Comparison of ENCODE assay signal across 24 mouse cellular contexts in genomic region chr5:146267776-146268175, GRCm38 (mm10). TPM values are rescaled to one million over a fixed set of nuclear protein-coding genes. Genes with fewer than 3 reads are reported as not detected.
DNase-seq lines count a peak whose midpoint lies in the region; ATAC-seq and TF ChIP-seq lines count a peak whose summit lies in the region.
"Had no signal": no experiment of that assay in that cellular context is flagged by ENCODE, and none has a peak within 500 bp of the region (broad histone marks: within the 10 kb centered on the region; RNA-seq: fewer than 3 reads in every experiment).

No protein-coding gene starts in this region.

- TF ChIP-seq EP300 in liver, postnatal 0 days (IDR thresholded peaks at IDR 0.05; ENCODE audit: low read depth), result no peak

- H3K4me2 ChIP-seq in liver, postnatal 0 days (ENCODE audit: low read depth, low read length), result no peak overlapping the region
- H3K4me2 ChIP-seq in liver, embryonic 12.5 days, result no peak overlapping the region
- H3K4me2 ChIP-seq: embryonic facial prominence, embryonic 13.5 days; forebrain, embryonic 12.5 days; forebrain, embryonic 15.5 days; heart, embryonic 13.5 days; hindbrain, embryonic 14.5 days had no signal

- no peak for ATAC-seq in liver, postnatal 0 days
- ATAC-seq in liver, embryonic 12.5 days, result no peak
- ATAC-seq: CD4-positive, CD25-positive, alpha-beta regulatory T cell, adult 4 months; forebrain, embryonic 15.5 days; hindbrain, postnatal 0 days; inflammation-experienced regulatory T-cells, adult 6 months; intestine, embryonic 16.5 days had no signal

- DNase-seq in cerebellum, adult 9-10 months, result peak; percentile 35
- DNase-seq in cerebellum, adult 9-11 months, result no peak
- no peak for DNase-seq in gastrocnemius, adult 2 months
- no peak for DNase-seq in gastrocnemius, adult 18-20 months (ENCODE audit: low spot score)
- DNase-seq in liver, postnatal 0 days, result no peak
- DNase-seq: embryo, embryonic 11 days; gastrocnemius, postnatal 14 days; heart, adult 18-20 months; heart, postnatal 14 days; heart, postnatal 4 days; kidney, adult 18-20 months had no signal

- intact Hi-C loops in gastrocnemius, adult 2 months (cut with DNase I), result no loop called here

- WGBS in liver, postnatal 0 days (ENCODE audit: insufficient replicate concordance), result 91% methylated on average over 7 of the region's 7 CpGs
- 88% methylated on average over 7 of the region's 7 CpGs for WGBS in liver, embryonic 12.5 days (ENCODE audit: insufficient replicate concordance)

- H3K9ac ChIP-seq in liver, postnatal 0 days (replicated peaks), result no peak overlapping the region
- no peak overlapping the region for H3K9ac ChIP-seq in liver, embryonic 12.5 days
- H3K9ac ChIP-seq: embryonic facial prominence, embryonic 13.5 days; forebrain, embryonic 12.5 days; forebrain, embryonic 15.5 days; heart, embryonic 13.5 days; hindbrain, embryonic 14.5 days had no signal

- H3K27me3 ChIP-seq in liver, postnatal 0 days (ENCODE audit: insufficient read depth, low read length), result no peaks in the 10 kb centered on the region
- no peaks in the 10 kb centered on the region for H3K27me3 ChIP-seq in liver, embryonic 12.5 days (replicated peaks)
- H3K27me3 ChIP-seq: embryonic facial prominence, embryonic 13.5 days; forebrain, embryonic 12.5 days; forebrain, embryonic 15.5 days; heart, embryonic 13.5 days had no signal

- no peak for TF ChIP-seq CTCF in gastrocnemius, adult 2 months (IDR thresholded peaks at IDR 0.05)
- no peak for TF ChIP-seq CTCF in liver, postnatal 0 days (IDR thresholded peaks at IDR 0.05; ENCODE audit: low read depth)

- no peaks in the 10 kb centered on the region for H3K9me3 ChIP-seq in liver, postnatal 0 days (ENCODE audit: low read length)
- H3K9me3 ChIP-seq in liver, embryonic 12.5 days (replicated peaks), result no peaks in the 10 kb centered on the region
- H3K9me3 ChIP-seq: embryonic facial prominence, embryonic 10.5 days; embryonic facial prominence, embryonic 13.5 days; forebrain, embryonic 12.5 days; forebrain, embryonic 15.5 days; heart, embryonic 10.5 days; heart, embryonic 13.5 days had no signal

- peaks cover 8% of the 10 kb centered on the region for H3K36me3 ChIP-seq in liver, postnatal 0 days (replicated peaks; ENCODE audit: insufficient read depth, low read length)
- H3K36me3 ChIP-seq in liver, embryonic 12.5 days, result peaks cover 45% of the 10 kb centered on the region

- H3K4me1 ChIP-seq in liver, postnatal 0 days (ENCODE audit: insufficient read depth), result peaks cover 9% of the 10 kb centered on the region; the same call in 1 of the 2 replicates
- peaks cover 22% of the 10 kb centered on the region for H3K4me1 ChIP-seq in liver, embryonic 12.5 days
- H3K4me1 ChIP-seq: embryonic facial prominence, embryonic 10.5 days; embryonic facial prominence, embryonic 13.5 days; forebrain, embryonic 12.5 days; forebrain, embryonic 15.5 days had no signal

- no peak overlapping the region for H3K4me3 ChIP-seq in gastrocnemius, adult 2 months
- no peak overlapping the region for H3K4me3 ChIP-seq in liver, postnatal 0 days (ENCODE audit: low read depth, low read length)
- no peak overlapping the region for H3K4me3 ChIP-seq in liver, embryonic 12.5 days
- H3K4me3 ChIP-seq: embryonic facial prominence, embryonic 10.5 days; embryonic facial prominence, embryonic 13.5 days; erythroblast, embryonic 14.5 days; forebrain, embryonic 12.5 days; forebrain, embryonic 15.5 days; heart, embryonic 10.5 days; heart, embryonic 13.5 days had no signal

- peak overlapping the region; percentile 1; the same call in 1 of the 2 replicates for H3K27ac ChIP-seq in gastrocnemius, adult 2 months
- H3K27ac ChIP-seq in liver, postnatal 0 days (ENCODE audit: low read depth), result peak overlapping the region; percentile 16; the same call in 1 of the 2 replicates
- H3K27ac ChIP-seq in liver, embryonic 12.5 days, result no peak overlapping the region
- H3K27ac ChIP-seq: embryonic facial prominence, embryonic 10.5 days; embryonic facial prominence, embryonic 13.5 days; forebrain, embryonic 12.5 days; forebrain, embryonic 15.5 days; heart, embryonic 10.5 days; heart, embryonic 13.5 days; hindbrain, embryonic 14.5 days; hindbrain, postnatal 0 days had no signal

RNA-seq across cellular contexts. Expression of gene Cdk8, which starts 36.7 kb away (rescaled TPM):
- 10 to 100 TPM; 16.8 to 17.6 TPM for total RNA-seq in gastrocnemius, adult 2 months (2021)
- 10 to 100 TPM; 14.9 to 17.5 TPM for total RNA-seq in gastrocnemius, adult 18-20 months (2021)
- 11.4 and 12.0 TPM in 2 replicates for polyA plus RNA-seq in liver, postnatal 0 days (2015; fragmentation: Nextera tagmentation; extraction: Ambion mirVana)
- polyA plus RNA-seq in liver, embryonic 12.5 days (2016; fragmentation: Nextera tagmentation; extraction: Ambion mirVana), result 30.7 and 32.5 TPM in 2 replicates

RNA-seq across cellular contexts. Expression of gene Rnf6, which starts 46.4 kb away (rescaled TPM):
- 10 to 100 TPM; 40.9 to 41.5 TPM for total RNA-seq in gastrocnemius, adult 2 months (2021)
- total RNA-seq in gastrocnemius, adult 18-20 months (2021), result 10 to 100 TPM; 37.0 to 41.0 TPM
- polyA plus RNA-seq in liver, postnatal 0 days (2015; fragmentation: Nextera tagmentation; extraction: Ambion mirVana), result 21.4 and 21.9 TPM in 2 replicates
- 24.8 and 25.3 TPM in 2 replicates for polyA plus RNA-seq in liver, embryonic 12.5 days (2016; fragmentation: Nextera tagmentation; extraction: Ambion mirVana)
